15 mouse cellular contexts compared by ENCODE assay signal in the genomic region with DNA sequence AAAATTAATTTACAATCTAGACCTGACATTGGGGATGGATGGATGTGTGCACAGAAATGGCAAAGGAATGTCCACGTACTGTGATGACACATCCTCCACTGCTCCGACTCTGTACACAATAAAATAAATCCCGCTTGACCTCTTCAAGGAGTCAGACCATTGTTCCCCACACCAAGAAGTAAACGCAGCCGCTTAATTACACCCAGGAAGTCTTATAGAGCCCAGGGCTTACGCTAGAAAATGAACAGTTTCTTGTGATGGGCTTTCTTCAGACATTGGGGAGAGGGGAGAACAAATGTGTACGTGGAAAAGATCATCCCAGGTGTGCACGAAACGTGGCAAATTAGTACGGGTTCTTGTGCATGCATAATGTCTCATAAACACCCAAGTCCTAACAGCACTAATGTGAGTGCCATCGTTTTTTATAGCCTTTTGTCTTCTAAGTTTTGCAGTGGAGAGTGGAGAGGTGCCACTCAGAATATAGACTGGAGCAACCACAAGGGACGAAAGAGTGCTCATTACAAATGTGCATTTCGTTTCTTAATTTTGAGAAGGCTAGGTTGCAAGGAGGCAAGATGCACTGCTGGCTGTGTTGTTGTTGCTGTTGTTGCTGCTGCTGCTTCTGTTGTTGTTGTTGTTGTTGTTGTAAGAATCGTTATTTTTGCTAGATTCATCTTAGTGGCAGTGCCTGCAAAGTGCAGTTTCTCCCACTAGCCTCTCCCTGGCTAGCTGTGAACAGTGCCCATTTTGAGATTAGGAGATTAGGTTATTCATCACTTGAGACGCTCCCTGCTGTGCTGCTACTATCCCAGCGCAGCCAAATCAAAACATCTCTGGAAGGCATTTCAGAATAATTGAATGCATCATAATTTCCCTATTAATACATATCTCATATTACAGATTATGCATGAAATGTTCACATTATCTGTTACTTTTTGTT.
DNase-seq lines count a peak whose midpoint lies in the region; ATAC-seq and TF ChIP-seq lines count a peak whose summit lies in the region.
"Had no signal": no experiment of that assay in that cellular context is flagged by ENCODE, and none has a peak within 500 bp of the region (broad histone marks: within the 10 kb centered on the region; RNA-seq: fewer than 3 reads in every experiment).

No protein-coding gene starts in this region.

- H3K4me2 ChIP-seq in forebrain, postnatal 0 days (ENCODE audit: low read depth) = peak overlapping the region; percentile 44; the same call in 1 of the 2 replicates
- H3K4me2 ChIP-seq in midbrain, embryonic 13.5 days (replicated peaks) = peak overlapping the region; percentile 35
- H3K4me2 ChIP-seq in intestine, embryonic 16.5 days (ENCODE audit: low read depth, low read length) = no peak overlapping the region
- H3K4me2 ChIP-seq: heart, embryonic 11.5 days had no signal

- no peak for TF ChIP-seq POLR2A in lung, adult 2 months (IDR thresholded peaks at IDR 0.05; ENCODE audit: borderline replicate concordance, extremely low read depth, low read depth, low read length)

- no peak for DNase-seq in left cerebral cortex, adult 2 months (ENCODE audit: extremely low spot score in 1 of 2, low spot score in 2 of 2)
- no peak for DNase-seq in left cerebral cortex, adult 9 months (ENCODE audit: low spot score in 2 of 2)
- DNase-seq in forebrain, postnatal 0 days = peak; percentile 70
- DNase-seq in retina, postnatal 1 day = peak; percentile 43
- no peak for DNase-seq in lung, adult 2 months
- DNase-seq: cerebellum, adult 9-11 months; gastrocnemius, postnatal 10 days; thymus, postnatal 14 days had no signal

- H3K4me3 ChIP-seq in left cerebral cortex, adult 2 months = no peak overlapping the region
- no peak overlapping the region for H3K4me3 ChIP-seq in forebrain, postnatal 0 days (ENCODE audit: low read depth, low read length)
- H3K4me3 ChIP-seq in midbrain, embryonic 13.5 days (replicated peaks) = no peak overlapping the region
- H3K4me3 ChIP-seq in lung, adult 2 months (replicated peaks; ENCODE audit: extremely low read depth, low read depth, low read length) = no peak overlapping the region
- no peak overlapping the region for H3K4me3 ChIP-seq in intestine, embryonic 16.5 days (ENCODE audit: low read length)
- H3K4me3 ChIP-seq: limb, embryonic 12.5 days; stomach, embryonic 15.5 days had no signal

- no peaks in the 10 kb centered on the region for H3K27me3 ChIP-seq in forebrain, postnatal 0 days (ENCODE audit: insufficient read depth, low read length)
- no peaks in the 10 kb centered on the region for H3K27me3 ChIP-seq in midbrain, embryonic 13.5 days
- H3K27me3 ChIP-seq in intestine, embryonic 16.5 days (replicated peaks; ENCODE audit: control insufficient read depth, insufficient read depth, low read length) = no peaks in the 10 kb centered on the region
- H3K27me3 ChIP-seq: stomach, embryonic 15.5 days had no signal

- no peaks in the 10 kb centered on the region for H3K9me3 ChIP-seq in forebrain, postnatal 0 days (ENCODE audit: low read length)
- no peaks in the 10 kb centered on the region for H3K9me3 ChIP-seq in midbrain, embryonic 13.5 days
- H3K9me3 ChIP-seq in intestine, embryonic 16.5 days (ENCODE audit: control insufficient read depth, low read length) = no peaks in the 10 kb centered on the region
- H3K9me3 ChIP-seq: limb, embryonic 12.5 days; stomach, embryonic 15.5 days had no signal

- no peak for TF ChIP-seq CTCF in left cerebral cortex, adult 2 months (IDR thresholded peaks at IDR 0.05)
- TF ChIP-seq CTCF in forebrain, postnatal 0 days (IDR thresholded peaks at IDR 0.05; ENCODE audit: low read depth) = peak; percentile 33
- no peak for TF ChIP-seq CTCF in lung, adult 2 months (IDR thresholded peaks at IDR 0.05; ENCODE audit: insufficient read depth, low read length)

- 9% methylated on average over 16 of the region's 16 CpGs for WGBS in forebrain, postnatal 0 days
- WGBS in midbrain, embryonic 13.5 days = 21% methylated on average over 16 of the region's 16 CpGs
- 58% methylated on average over 16 of the region's 16 CpGs for WGBS in lung, adult 2 months
- WGBS in intestine, embryonic 16.5 days = 52% methylated on average over 16 of the region's 16 CpGs

- ATAC-seq in forebrain, postnatal 0 days = peak; percentile 21; the same call in 1 of the 2 replicates
- peak; percentile 25; the same call in 1 of the 2 replicates for ATAC-seq in midbrain, embryonic 13.5 days
- no peak for ATAC-seq in intestine, embryonic 16.5 days
- no peak for ATAC-seq in granulocyte monocyte progenitor cell, adult 5-6 weeks (replicated peaks; ENCODE audit: poor library complexity, severe bottlenecking)

- peak overlapping the region; percentile 26 for H3K9ac ChIP-seq in forebrain, postnatal 0 days
- 0 out of 2 replicates have a peak overlapping the region, but pooled peaks have one; percentile 19 for H3K9ac ChIP-seq in midbrain, embryonic 13.5 days (replicated peaks)
- H3K9ac ChIP-seq in intestine, embryonic 16.5 days (ENCODE audit: low read depth, low read length) = no peak overlapping the region
- H3K9ac ChIP-seq: limb, embryonic 12.5 days; stomach, embryonic 15.5 days had no signal

- intact Hi-C loops in left cerebral cortex, adult 2 months (cut with DNase I) = loop anchor here (5.0 to 10.0 kb wide), 3 partner anchors 212 to 1795 kb away; a partner anchor contains a TSS

- H3K4me1 ChIP-seq in forebrain, postnatal 0 days (ENCODE audit: insufficient read depth) = peaks cover 15% of the 10 kb centered on the region
- peaks cover 43% of the 10 kb centered on the region for H3K4me1 ChIP-seq in midbrain, embryonic 13.5 days (replicated peaks)
- H3K4me1 ChIP-seq in lung, adult 2 months (ENCODE audit: control insufficient read depth, insufficient read depth, low read length) = no peaks in the 10 kb centered on the region
- H3K4me1 ChIP-seq in intestine, embryonic 16.5 days (ENCODE audit: control insufficient read depth, insufficient read depth, low read length) = 0 out of 2 replicates have a peak, but pooled peaks cover 2% of the 10 kb centered on the region
- H3K4me1 ChIP-seq: stomach, embryonic 15.5 days had no signal

- no peaks in the 10 kb centered on the region for H3K36me3 ChIP-seq in forebrain, postnatal 0 days (ENCODE audit: insufficient read depth)
- no peaks in the 10 kb centered on the region for H3K36me3 ChIP-seq in midbrain, embryonic 13.5 days
- no peaks in the 10 kb centered on the region for H3K36me3 ChIP-seq in intestine, embryonic 16.5 days (ENCODE audit: control insufficient read depth, insufficient read depth, low read length)
- H3K36me3 ChIP-seq: limb, embryonic 12.5 days; stomach, embryonic 15.5 days had no signal

- peak overlapping the region; percentile 88 for H3K27ac ChIP-seq in left cerebral cortex, adult 2 months
- peak overlapping the region; percentile 82 for H3K27ac ChIP-seq in forebrain, postnatal 0 days (ENCODE audit: low read depth, low read length)
- H3K27ac ChIP-seq in midbrain, embryonic 13.5 days = peak overlapping the region; percentile 82
- no peak overlapping the region for H3K27ac ChIP-seq in intestine, embryonic 16.5 days (ENCODE audit: low read length)
- H3K27ac ChIP-seq: kidney, postnatal 0 days; limb, embryonic 12.5 days; stomach, embryonic 15.5 days had no signal

Comparison
In these comparisons a context has a peak if more than half of its experiments do, and no peak if none do; other contexts are left out.
1. DNase-seq: peak in forebrain, postnatal 0 days (single experiment) and retina, postnatal 1 day (single experiment); none in left cerebral cortex, adult 2 months (0 of 2), left cerebral cortex, adult 9 months (0 of 2) and lung, adult 2 months (single experiment).
2. ATAC-seq: peak in forebrain, postnatal 0 days (single experiment) and midbrain, embryonic 13.5 days (single experiment); none in intestine, embryonic 16.5 days (single experiment) and granulocyte monocyte progenitor cell, adult 5-6 weeks (single experiment).